Mouse (Mus musculus): Measurements from ENCODE around the gene Scrt2.

- TF ChIP-seq CTCF (IDR thresholded peaks at IDR 0.05; ENCODE audit: low read depth) (no peak), EP300 (optimal IDR thresholded peaks at IDR 0.05) (no peak)
These were observed 59.6 kb downstream of the Scrt2 start for GRCm38 (mm10) chr2:152140941-152141340.
